Mouse (Mus musculus) lung, postnatal 0 days (tissue): ENCODE measurements around the gene Nkiras1.

Source experiments
- CTCF ChIP-seq: IDR thresholded peaks from 2 replicates; pipeline ENCODE4 v1.5.1; 2016; ENCODE audit warnings: antibody characterized with exemption, mild to moderate bottlenecking
- EP300 ChIP-seq: IDR thresholded peaks from 2 replicates; pipeline ENCODE4 v1.6.1; 2016; ENCODE audit warnings: antibody characterized with exemption, mild to moderate bottlenecking, control low read depth

DNA sequence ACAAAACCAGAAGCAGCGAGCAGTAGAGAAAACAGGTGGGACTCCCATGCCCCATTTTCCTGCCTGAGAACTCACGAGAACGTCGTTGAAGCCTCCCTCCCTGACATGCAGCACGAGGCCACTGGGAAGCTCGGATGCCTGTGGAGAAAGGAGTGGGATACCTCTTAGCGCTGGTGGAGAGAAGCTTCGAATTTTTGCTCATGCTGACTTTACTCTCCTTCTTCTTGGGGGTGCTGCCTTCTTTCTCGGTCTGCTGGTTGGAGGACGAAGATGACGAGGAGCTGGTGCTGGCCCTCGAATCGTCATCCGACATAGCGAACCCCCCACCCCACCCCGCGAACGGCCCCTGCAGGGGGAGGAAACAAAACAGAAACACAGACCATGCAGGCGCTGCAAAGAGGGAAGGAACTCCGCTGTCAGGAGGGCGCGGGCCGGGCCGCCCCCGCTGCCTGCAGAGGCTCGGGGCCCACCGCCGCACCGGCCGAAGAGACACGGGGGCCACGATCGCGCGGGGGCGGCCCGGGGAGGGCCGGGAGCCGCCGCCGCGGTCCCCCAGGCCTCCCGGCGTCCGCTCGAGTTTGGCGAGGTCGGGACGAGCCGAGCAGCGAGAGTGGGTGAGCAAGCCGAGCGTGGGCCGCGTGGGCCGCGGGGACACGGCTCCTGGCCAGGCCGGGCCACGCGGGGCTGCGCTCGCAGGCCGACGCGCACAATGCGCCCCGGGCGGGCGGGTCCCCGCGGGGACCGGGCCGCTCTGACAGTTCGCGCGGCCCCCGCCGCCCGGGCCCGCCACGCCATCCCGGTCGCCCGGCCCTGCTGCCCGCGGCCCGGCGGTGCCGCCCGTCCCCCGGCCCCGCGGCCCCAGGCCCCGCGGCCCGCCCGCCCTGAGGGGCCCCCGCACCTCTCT lies 60.1 kb downstream of the Nkiras1 start:
- no peak for TF ChIP-seq CTCF
- TF ChIP-seq EP300 = no peak
